Mouse (Mus musculus) spleen, adult 12 weeks (tissue): ENCODE results near the gene Olfr478.
"Not testable (repeated sequence)": the region's sequence is repeated elsewhere in the genome, so short reads cannot be mapped to it uniquely, and the experiment has no call there.

Experiments
- DNase-seq: peaks from one replicate; pipeline ENCODE4 v3.0.0; 2022; ENCODE audit warnings: low spot score

Gene Olfr478

DNA sequence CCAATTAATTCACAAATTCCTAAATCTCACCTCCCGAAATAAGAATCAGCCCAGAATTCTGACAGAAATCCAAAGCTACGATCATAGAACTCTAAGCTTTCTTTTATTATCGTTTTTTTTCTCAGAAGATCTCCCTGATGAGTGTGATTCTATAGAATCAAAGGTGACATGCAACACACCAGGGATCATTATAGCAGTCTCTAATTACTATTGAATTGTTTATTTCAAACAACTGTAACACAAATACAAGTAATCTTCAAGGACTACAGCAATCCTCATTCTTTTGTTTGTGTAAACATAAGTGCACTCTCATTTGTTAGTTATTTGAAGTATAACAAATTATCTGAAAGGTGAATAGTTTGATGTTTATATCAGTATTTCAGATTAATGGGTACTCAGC, at the start of gene Olfr478:
Gene Olfr478, minus strand, starts transcription at position 101 of the 400 bp plus-strand sequence.
- DNase-seq, result no peak

GRCm38 (mm10) chr7:108079555-108079954, 45.8 kb upstream of the Olfr478 start, which contains the start of gene Olfr481:
Gene Olfr481 (plus strand): TSS chr7:108079855.
- DNase-seq, result no peak

- DNase-seq, result no peak
Measured at GRCm38 (mm10) chr7:108067246-108067645, 33.5 kb upstream of the Olfr478 start, which contains the start of gene Olfr480. Gene Olfr480 (minus strand): TSS chr7:108067346.

DNA sequence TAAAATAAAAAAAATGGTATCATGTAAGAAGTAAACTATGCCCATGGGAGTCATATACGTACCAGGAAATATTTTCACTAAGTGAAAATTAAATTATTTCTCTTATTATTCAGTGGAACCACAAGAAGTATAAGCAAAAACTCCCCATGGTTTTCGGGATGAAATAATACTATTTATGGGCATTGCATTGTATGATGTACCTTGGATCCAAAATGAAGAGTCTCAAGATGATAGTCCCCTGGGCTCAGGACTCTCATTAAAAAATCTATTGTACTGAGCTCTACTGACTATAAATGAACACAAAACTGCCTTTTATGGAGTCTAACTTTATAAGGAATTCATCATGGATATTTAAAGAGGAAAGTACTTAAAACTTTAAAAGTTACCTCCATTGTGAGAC, 16.6 kb upstream of the Olfr478 start, which contains the start of gene Olfr479:
Gene Olfr479, plus strand, starts transcription at position 301 of the 400 bp plus-strand sequence.
- DNase-seq, result no peak

DNA sequence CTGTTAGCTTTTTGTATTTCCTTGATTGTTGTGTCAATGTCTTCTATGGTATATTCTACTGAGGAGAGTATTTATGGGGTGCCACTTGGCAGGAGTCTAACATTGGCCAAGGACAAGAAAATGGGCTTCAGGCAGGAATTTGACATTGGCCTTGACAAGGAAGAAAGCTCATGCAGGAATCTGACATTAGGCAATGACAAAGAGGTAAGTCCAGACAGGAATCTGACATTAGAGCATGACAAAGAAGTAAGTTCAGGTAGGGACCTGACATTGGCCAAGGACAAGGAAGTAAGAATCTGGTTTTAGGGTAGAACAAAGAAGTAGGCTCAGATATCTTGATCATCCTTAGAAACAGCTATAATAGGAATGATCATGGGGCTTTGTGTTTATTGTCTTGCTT, 19.5 kb downstream of the Olfr478 start:
- not testable (repeated sequence) for DNase-seq

DNA sequence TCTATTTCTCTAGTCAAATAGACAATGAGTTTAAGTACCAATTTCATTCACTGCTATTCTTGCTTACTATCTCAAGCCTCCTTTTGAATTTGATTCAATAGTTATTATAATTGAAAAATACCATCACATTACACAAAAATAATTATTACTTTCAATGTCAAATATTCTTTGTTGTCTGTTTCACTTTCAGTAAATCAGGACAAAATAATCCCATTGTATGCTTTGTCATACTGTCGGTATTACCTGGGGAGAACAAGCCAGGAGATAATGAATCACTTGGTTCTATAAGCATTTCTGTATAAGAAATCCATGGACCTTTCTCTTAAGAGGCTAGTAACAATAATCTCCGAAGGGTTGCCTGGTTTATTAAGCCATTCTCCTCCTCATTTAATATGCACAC, 47.4 kb downstream of the Olfr478 start, which contains the start of gene Olfr477:
Gene Olfr477, plus strand, starts transcription at position 301 of the 400 bp plus-strand sequence.
- no peak for DNase-seq
